Mouse (Mus musculus) testis, postnatal 14 days (tissue): ENCODE results near the gene Lenep.
A peak's percentile ranks its signal among the peaks of the same experiment; 100 is the strongest.
"Not testable (repeated sequence)": the region's sequence is repeated elsewhere in the genome, so short reads cannot be mapped to it uniquely, and the experiment has no call there.

Experiments
- DNase-seq: peaks from one replicate; pipeline ENCODE4 v3.0.0; 2021; ENCODE audit warnings: low spot score

Lenep gene

DNA sequence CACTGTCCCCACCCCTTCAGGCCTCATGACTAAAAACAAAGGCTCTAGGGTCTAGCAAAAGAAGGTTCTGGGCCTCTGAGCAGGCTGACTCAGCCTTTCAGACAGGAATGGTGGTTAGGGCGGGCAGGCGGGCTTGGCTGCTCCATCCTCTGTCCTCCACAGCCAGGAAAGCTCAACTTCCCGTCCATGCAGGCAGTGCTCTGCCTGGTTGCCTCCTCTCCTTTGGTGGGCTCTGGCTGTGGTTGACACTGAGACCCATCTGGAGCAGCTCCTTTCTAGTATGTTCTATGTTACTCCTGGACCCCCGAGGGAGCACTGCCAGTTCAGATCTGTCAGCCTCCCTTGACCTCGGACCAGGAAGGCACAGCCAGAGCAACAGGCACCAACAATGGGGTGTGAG, at the start of gene Lenep:
Gene Lenep (minus strand): TSS at position 101 of the 400 bp plus-strand sequence.
- no peak for DNase-seq

GRCm38 (mm10) chr3:89451916-89452315, 49.3 kb upstream of the Lenep start:
- no peak for DNase-seq

DNA sequence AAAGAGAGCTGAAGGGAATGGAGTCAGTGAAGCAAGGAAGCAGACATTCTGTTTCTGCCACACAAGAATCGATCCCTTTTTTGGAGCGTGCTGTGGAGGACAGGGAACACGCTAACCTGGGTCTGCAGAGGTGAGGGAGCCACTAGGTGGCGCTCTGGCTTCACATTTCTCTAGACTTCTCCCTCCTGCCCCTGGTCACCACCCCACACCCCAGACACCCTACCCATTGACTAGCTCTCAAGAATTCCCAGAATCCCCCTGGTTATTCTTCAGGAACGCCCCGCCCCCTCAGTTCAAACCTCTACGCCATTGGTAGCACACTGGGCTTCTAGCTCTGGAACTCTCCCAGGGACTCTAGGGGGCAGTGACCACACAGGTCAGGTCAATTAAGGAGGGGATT, 46.9 kb upstream of the Lenep start:
- peak; percentile 73 for DNase-seq

DNA sequence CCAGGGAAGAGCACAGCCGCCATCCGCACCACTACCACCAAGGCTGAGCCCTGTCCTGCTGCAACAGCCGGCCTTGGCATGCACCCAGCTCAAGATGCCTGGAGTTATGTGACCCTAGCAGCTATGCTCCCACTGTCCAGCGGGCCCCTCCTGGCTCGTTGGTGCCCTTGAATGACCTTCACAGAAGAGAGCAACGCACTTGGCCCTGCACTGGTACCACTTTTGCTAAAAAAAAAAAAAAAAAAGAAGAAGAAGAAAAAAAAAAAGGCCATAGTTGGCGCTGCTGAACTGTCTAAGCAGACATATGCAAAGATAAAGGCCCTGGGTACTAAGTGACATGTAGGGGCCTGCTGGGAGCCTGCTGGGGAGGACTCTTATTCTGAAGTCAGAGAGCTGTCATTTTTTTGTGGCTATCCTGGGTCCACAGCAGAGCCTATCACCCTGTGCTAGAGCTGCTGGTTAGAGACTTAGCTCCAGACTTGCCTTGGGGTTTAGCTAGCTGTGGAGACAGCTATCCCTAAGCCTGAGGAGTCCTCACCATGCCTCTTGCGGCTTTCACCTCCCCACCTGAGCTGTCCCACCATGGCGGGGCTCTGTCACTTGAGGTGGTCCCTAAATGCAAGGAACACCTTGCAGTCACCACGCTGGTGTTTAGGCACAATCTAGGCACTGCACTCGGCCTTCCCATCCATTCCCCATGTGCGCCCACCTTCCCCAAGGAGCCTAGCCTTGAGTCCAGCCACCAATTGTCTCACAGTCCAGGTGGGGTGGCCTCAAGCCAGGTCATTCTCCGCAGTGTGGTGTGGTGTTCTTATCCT, 46.3 kb upstream of the Lenep start:
- DNase-seq: no peak

GRCm38 (mm10) chr3:89440691-89441090, 38.1 kb upstream of the Lenep start:
- DNase-seq: no peak

DNA sequence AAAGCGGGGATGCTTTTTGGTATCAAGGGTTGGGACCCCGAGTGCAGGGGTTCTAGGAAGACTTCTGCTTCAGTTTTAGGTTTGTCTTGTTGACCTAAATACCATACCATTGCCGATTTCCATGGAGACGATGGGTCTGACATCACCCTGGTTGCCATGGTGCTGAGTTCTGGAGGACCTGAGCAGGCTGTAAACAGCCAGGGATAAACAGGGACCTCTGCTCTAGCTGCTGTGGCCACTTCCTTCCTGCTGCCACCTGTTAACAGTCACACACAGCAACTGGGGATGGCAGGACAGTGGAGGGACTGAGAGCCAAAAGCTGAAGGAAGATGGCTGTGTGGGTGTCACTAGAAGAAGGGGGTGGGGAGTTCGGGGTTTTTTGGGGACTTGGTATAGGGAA, 34.7 kb upstream of the Lenep start:
- no peak for DNase-seq

DNA sequence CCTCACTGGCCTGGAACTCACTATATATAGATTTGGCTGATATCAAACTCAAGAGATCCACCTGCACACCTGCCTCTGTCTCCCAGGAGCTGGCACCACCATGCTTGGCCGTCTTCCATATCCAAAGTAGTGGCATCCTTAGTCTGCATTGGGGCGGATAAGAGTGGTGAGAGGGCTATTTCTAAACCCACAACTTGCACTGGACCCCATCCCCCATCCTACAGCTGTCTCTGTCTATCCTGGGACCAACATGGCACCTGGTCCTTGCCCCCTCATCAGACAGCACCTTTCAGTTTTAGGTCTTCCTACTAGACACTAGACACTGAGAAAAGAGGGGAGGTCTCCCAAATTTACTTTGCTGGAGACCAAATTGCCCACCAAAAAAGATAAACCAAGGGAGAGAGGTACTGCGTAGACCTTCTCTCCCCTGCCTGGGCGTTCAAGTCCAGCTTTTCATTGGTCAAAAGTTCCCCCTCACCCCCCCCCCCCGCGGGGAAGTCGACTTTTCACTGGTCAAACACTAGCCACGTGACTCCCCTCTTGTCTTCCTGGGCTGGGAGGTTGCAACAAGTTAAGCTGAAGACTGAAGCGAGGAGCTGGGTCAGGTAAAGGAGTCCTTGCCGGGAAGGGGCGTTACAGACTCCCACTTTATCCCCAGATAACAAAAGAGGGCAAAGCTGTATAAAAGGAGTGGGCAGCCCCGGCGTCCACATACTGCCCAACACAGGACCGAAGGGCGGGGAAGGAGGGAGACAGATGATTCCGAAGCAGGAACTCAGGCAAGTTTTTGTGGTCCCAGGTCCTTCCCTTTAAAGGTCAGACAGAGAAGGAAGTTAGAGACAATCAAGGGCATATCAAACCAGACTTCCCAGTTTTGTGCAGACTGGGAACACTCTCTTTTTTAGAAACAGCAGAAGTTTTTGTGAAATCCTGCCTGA, 33.9 kb upstream of the Lenep start, which contains the start of gene Pbxip1:
Gene Pbxip1 (plus strand): TSS at position 531 of the 938 bp plus-strand sequence.
- peak; percentile 77 for DNase-seq

GRCm38 (mm10) chr3:89435041-89435440, 32.4 kb upstream of the Lenep start:
- DNase-seq: no peak

DNA sequence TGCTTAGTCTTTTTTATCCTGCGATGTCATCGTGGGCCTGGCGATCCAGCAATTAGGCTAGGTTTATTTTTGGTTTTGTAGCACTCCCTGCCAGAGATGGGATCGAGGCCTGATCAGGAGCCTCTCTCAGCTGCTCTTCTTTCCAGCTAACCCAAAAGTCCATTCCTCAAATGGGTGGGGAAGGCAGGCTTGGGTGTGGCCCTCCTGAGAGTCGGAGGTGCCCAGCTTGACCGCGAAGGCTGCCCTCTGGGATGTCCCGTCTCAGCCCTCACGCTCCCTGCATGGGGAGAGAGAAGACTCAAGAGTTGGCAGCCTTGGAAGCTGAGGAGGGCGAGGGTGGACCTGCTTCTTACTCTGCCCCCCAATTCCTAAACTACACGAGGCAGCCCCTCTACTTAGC, 31.9 kb upstream of the Lenep start:
- no peak for DNase-seq

DNA sequence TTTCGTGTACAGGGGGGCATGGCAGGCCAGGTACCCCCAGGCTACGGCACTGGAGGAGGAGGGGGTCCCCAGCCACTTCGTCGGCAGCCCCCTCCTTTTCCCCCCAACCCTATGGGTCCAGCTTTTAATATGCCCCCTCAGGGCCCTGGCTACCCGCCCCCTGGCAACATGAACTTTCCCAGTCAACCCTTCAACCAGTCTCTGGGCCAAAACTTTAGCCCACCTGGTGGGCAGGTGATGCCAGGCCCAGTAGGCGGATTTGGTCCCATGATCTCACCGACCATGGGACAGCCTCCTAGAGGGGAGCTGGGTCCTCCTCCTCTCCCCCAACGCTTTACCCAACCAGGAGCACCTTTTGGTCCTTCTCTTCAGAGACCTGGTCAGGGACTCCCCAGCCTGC, 30.0 kb upstream of the Lenep start:
- no peak for DNase-seq

DNA sequence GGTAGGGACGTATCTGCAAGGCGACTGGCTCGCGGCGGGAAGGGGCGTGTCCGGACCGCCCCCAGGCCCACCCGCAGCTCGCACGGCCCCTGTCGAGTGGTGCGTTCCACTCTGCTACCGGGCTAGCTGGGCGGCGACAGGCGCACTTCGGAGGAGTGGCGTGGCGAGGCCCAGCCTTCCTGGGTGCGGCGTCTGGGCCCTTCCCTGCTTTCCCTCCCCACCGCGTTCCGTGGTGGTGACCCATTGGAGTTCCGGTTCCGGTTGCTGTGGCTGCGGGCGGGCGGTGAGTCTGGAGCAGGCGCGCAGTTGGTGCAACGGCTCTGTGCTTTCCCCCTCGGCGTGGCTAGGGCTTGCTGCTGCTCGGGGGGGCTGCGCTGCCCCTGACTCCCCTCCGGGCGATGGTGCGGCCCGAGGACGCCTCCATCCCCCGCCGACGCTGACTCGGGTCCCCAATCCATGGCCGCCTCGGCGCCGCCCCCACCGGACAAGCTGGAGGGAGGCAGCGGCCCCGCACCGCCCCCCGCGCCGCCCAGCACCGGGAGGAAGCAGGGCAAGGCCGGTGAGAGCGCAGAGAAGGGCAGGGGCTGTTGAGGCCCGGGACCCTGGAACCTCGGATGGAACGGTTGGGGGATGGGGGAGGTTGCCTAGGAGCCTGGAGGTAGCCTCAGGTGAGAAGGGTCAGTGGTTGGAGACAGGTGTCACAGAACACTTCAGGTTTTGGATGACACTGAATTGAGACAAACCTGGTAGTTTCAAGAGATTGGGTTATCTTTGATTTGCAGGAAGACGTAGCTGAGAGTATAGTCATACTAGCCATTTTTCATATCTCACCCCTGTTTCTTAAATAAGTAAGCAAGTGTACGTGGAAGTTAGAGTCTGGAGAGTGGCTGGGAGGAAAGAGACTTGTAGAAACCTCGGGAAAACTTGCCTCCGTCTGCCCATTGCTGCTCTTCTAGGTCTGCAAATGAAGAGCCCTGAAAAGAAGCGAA, 27.9 kb upstream of the Lenep start, which contains the start of gene Pygo2:
Gene Pygo2 (plus strand): TSS at position 44 of the 989 bp plus-strand sequence.
- peak; percentile 94 for DNase-seq

- not testable (repeated sequence) for DNase-seq
Measured at GRCm38 (mm10) chr3:89429021-89429420, 26.4 kb upstream of the Lenep start.

GRCm38 (mm10) chr3:89425876-89426275, 23.3 kb upstream of the Lenep start:
- DNase-seq: no peak

DNA sequence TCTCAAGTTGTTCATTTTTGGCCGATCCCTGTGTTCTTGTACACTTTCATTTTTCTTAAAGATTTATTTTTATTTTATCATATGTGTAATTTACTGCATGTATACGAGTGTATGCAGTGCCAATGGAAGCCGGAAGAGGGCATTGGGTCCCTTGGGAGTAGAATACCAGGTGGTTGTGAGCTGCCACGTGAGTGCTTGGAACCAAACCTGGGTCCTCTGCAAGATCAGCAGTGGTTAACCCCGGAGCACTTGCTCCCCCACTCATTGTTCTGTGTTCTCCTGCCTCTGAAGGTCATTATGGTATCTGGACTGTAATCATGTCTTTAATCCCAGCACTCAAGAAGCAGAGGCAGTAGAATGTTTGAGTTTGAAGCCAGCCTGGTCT, 22.5 kb upstream of the Lenep start:
- DNase-seq: no peak

GRCm38 (mm10) chr3:89424416-89425140, 22.0 kb upstream of the Lenep start:
- DNase-seq: no peak

DNA sequence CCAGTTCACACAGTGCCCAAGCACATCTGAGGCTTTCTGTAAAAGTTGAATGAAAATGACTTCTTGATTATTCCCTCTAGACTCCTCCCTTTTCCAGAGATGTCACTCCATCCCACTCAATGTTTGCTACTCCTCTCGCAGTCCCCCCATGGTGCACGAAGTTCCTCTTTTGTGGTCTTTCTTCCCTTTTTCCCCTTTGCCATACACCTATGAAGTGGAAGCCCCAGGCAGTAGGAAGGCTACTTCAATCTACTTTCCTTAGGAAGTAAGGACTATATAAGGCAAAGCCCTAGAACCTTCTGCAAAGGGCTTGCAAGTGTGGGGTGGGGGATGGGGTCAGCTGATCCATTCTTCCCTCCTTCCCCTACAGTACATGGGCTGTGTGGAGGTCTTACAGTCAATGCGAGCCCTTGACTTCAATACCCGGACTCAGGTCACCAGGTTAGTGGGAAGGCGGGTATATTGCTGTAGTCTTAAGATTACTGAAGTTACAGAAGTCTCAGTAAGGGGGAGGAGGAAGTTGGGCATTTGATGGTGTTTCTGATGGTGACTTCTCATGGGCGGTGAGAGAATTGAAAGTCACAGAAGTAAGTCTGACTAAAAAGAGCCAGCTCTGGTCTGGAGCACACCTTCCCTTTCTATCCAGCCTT, 20.1 kb upstream of the Lenep start:
- no peak for DNase-seq

DNA sequence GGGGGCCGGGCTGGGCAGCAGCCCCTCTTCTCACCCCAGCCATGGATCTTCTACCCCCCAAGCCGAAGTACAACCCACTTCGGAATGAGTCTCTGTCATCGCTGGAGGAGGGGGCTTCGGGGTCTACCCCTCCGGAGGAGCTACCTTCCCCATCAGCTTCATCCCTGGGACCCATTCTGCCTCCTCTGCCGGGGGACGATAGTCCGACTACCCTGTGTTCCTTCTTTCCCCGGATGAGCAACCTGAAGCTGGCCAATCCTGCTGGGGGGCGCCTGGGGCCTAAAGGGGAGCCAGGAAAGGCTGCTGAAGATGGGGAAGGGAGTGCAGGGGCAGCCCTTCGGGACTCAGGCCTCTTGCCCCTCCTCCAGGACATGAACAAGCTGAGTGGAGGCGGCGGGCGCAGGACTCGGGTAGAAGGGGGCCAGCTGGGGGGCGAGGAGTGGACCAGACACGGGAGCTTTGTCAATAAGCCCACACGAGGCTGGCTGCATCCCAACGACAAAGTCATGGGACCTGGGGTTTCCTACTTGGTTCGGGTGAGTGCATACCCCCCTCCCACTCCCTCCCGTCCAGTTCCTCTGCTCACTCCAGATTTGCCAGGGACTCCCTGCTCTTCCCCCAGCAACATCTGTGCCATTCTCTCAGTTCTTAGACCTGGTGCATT, 19.3 kb upstream of the Lenep start:
- DNase-seq: no peak

GRCm38 (mm10) chr3:89421002-89421774, 18.6 kb upstream of the Lenep start:
- peak; percentile 82 for DNase-seq

DNA sequence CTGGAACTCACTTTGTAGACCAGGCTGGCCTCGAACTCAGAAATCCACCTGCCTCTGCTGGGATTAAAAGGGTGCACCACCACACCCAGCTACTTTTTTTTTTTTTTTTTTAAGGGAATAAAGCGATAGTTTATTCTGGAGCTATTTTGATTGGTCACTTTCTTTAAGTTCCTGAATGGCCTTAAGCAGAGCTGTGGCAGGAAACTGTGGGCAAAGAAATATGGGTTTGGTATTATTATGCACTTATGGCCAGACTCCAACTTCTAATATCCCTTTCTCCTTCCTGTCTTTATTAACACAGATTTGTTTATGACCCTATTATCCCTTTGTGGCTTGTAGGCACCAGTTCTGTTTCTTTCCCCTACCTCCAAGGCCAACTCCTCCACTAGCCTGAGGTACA, 17.8 kb upstream of the Lenep start:
- no peak for DNase-seq
